Mouse (Mus musculus) neural tube, embryonic 11.5 days (tissue): ENCODE results near the gene Nos1ap. TPM values are rescaled to one million over a fixed set of nuclear protein-coding genes. Genes with fewer than 3 reads are reported as not detected.

Experiments
- ATAC-seq: fragments of 200-750 bp; cut with Nextera tagmentation; 2 replicates; pipeline ENCODE4 v1.8.0; 2017; ENCODE audit warnings: moderate number of reproducible peaks, mild to moderate bottlenecking, moderate TSS enrichment, moderate library complexity; ENCODE audit not compliant: insufficient read depth, low FRiP score, low TSS enrichment
- DNase-seq: peaks from one replicate; pipeline ENCODE4 v3.0.0-alpha.2; 2015; ENCODE audit warnings: low spot score
- H3K27ac ChIP-seq: fragments of 300-500 bp; sonication (generic); 2 replicates; pipeline ENCODE4 v1.5.1; 2014; ENCODE audit warnings: low read depth, mild to moderate bottlenecking, low read length
- H3K27me3 ChIP-seq: fragments of 300-500 bp; sonication (generic); 2 replicates; pipeline ENCODE4 v1.6.1; 2014; ENCODE audit warnings: mild to moderate bottlenecking, low read length, mixed read lengths; ENCODE audit not compliant: control insufficient read depth, insufficient read depth
- H3K36me3 ChIP-seq: fragments of 300-500 bp; sonication (generic); 2 replicates; pipeline ENCODE4 v1.6.1; 2014; ENCODE audit warnings: mild to moderate bottlenecking, low read length, moderate library complexity, mixed read lengths; ENCODE audit not compliant: control insufficient read depth, insufficient read depth
- H3K4me1 ChIP-seq: fragments of 300-500 bp; sonication (generic); 2 replicates; pipeline ENCODE4 v1.6.1; 2014; ENCODE audit warnings: low read length, mixed read lengths; ENCODE audit not compliant: control insufficient read depth, insufficient read depth
- H3K4me2 ChIP-seq: fragments of 300-500 bp; sonication (generic); 2 replicates; pipeline ENCODE4 v1.6.1; 2014; ENCODE audit warnings: low read depth, mild to moderate bottlenecking, moderate library complexity
- H3K4me3 ChIP-seq: fragments of 300-500 bp; sonication (generic); 2 replicates; pipeline ENCODE4 v1.5.1; 2014; ENCODE audit warnings: low read depth, low read length
- H3K9ac ChIP-seq: fragments of 300-500 bp; sonication (generic); 2 replicates; pipeline ENCODE4 v1.6.1; 2014; ENCODE audit warnings: mild to moderate bottlenecking, low read length
- H3K9me3 ChIP-seq: fragments of 300-500 bp; sonication (generic); 2 replicates; pipeline ENCODE4 v1.6.1; 2016; ENCODE audit warnings: low read length; ENCODE audit not compliant: control insufficient read depth
- WGBS: fragments of 180-500 bp; shearing (Covaris S2); extraction: QIAGEN DNeasy Blood & Tissue Kit; methylation state at CpG from one replicate; pipeline ENCODE4 v1.1.7; 2014; 5-methylcytosine and 5-hydroxymethylcytosine counted together
- polyA plus RNA-seq: library from polyadenylated mRNA; unstranded; fragments of >200 nt; fragmentation: Nextera tagmentation; extraction: Ambion mirVana; gene quantifications from 2 replicates; pipeline ENCODE4 v1.2.1, GENCODE M21; 2014

The Nos1ap gene
- polyA plus RNA-seq, 1 experiment from 2014 or later: 8.9 TPM

DNA sequence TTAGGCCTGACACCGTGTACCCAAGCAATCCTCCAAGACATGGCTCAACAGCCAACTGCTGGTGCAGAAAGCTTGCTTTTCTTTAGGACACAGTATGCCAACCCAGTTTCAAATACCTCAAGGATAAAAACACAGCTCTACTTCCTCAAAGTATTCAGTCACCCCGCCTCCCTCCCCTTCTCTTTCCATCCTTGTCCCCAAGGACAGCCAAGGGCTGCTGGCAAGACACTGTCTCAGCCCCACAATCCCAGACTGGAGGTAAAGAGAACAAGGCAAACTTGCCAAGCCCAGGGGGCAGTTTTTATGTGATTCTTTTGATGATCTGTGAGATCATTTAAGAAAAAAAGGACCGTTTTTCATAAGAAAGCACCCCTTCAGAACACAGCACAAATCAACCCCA, 108.6 kb downstream of the Nos1ap start:
- H3K4me3 ChIP-seq: no peak overlapping the region
- H3K36me3 ChIP-seq: no peaks in the 10 kb centered on the region
- no peaks in the 10 kb centered on the region for H3K27me3 ChIP-seq
- DNase-seq (no peak), ATAC-seq (no peak)
- no peaks in the 10 kb centered on the region for H3K9me3 ChIP-seq
- H3K9ac ChIP-seq: no peak overlapping the region
- H3K27ac ChIP-seq: no peak overlapping the region
- H3K4me1 ChIP-seq: peaks cover 26% of the 10 kb centered on the region
- WGBS: 73% methylated on average over 3 of the region's 3 CpGs
- no peak overlapping the region for H3K4me2 ChIP-seq

DNA sequence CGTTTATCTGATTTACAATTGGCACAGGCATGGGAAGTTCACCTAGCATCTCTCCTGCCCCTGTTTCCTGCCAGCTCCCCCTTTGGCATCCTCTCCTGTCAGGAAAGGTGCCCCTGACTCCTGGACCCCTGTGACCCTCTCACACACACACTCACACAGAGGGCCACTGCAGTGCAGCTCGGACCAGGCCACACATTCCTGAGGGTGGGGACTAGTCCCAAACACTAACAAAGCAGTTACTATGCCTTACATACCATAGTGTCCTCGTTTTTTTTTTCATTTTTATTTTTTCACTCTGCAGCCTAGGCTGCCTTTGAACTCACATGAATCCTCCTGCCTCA, 110.2 kb downstream of the Nos1ap start:
- Histone ChIP-seq H3K27ac (no peak overlapping the region), H3K36me3 (no peaks in the 10 kb centered on the region), H3K27me3 (no peaks in the 10 kb centered on the region), H3K4me1 (peaks cover 23% of the 10 kb centered on the region), H3K9me3 (no peaks in the 10 kb centered on the region), H3K4me2 (no peak overlapping the region), H3K4me3 (no peak overlapping the region), H3K9ac (no peak overlapping the region)
- 24% methylated on average over 3 of the region's 3 CpGs for WGBS
- no peak for DNase-seq
- ATAC-seq: no peak

DNA sequence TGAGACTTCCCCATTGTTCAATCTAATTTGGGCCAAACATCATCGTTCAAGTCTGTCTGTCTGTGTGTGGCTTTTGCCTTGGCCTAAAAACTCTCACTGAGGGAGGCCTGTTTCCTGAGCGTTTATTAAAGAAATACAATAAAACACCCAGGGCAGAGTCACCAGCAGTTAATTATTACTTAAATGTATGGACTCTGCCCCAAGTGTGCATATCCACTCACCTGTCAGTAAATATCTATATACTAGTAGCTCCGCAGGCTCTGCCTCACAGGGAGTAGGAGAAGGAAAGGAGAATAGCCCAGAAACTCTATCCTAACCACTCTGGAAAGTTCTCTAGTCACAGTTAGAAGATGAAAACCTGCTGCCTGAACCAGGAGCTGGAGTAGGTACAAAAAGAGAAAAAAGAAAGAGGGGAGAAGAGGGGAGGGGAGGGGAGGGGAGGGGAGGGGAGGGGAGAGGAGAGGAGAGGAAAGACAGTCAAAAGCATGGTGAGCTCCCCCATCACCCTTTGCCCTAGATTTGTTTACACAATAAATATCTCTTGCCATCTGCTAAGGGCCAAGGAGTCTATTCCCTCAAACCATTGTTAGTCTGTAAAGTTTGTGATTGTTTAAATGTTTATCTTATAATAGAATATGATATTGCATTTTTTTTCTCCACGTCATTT, 110.7 kb downstream of the Nos1ap start:
- Histone ChIP-seq H3K9ac (no peak overlapping the region), H3K4me2 (no peak overlapping the region), H3K4me3 (no peak overlapping the region), H3K9me3 (no peaks in the 10 kb centered on the region), H3K4me1 (peaks cover 23% of the 10 kb centered on the region), H3K27ac (no peak overlapping the region), H3K36me3 (no peaks in the 10 kb centered on the region), H3K27me3 (no peaks in the 10 kb centered on the region)
- WGBS: 75% methylated on average over 4 of the region's 4 CpGs
- ATAC-seq (no peak), DNase-seq (no peak)

DNA sequence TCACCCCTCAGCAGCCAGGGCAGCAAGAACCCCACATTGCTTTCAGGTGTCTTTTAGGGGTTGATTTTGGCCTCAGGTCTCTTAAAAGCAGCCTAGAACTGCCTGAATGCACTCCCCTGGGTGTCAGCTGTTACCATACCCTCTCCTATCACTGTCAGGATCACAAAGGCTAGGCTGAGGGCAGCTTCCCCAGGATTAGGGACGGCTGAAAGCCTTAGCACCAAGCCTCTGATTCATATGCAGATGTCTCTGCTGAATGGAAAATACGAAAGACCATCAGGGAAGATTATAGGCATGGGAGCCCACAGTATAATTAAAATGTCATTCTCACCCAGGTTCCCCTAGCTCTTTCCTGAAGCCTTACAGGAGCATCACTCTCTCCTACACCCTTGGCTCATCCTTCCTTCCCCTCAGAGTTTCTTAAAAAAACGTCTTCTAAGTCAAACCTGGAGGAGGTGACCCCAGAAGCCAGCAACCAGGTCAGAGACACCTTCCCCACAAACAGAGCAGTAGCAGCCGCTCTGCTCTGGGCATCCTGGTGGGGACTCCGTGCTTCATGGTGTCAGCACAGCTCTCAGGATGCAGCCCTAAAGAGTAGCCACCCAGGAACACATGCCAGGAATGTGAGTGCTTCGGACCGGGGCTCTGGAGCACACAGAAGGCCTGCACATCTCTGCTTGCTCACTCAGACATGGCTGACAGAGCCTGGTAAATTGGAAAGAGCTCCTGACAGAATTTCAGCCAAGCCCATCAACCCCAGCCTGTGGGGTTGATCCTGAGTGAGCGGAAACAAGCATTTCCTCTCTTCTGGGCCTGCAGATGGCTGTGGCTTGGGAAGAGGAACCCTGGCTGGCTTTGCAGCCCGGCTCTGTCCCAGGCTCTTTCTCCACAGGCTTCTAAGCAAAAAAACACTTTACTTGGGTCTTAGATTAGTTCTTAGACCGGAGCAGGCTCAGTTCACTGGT, 111.7 kb downstream of the Nos1ap start:
- 27% methylated on average over 10 of the region's 10 CpGs for WGBS
- no peak overlapping the region for H3K4me2 ChIP-seq
- no peak overlapping the region for H3K4me3 ChIP-seq
- peaks cover 23% of the 10 kb centered on the region for H3K4me1 ChIP-seq
- H3K9me3 ChIP-seq: no peaks in the 10 kb centered on the region
- DNase-seq: peak; percentile 40
- H3K27ac ChIP-seq: peak overlapping the region; percentile 46
- H3K9ac ChIP-seq: no peak overlapping the region
- no peaks in the 10 kb centered on the region for H3K27me3 ChIP-seq
- no peaks in the 10 kb centered on the region for H3K36me3 ChIP-seq
- ATAC-seq: peak; percentile 70; the same call in 1 of the 2 replicates

DNA sequence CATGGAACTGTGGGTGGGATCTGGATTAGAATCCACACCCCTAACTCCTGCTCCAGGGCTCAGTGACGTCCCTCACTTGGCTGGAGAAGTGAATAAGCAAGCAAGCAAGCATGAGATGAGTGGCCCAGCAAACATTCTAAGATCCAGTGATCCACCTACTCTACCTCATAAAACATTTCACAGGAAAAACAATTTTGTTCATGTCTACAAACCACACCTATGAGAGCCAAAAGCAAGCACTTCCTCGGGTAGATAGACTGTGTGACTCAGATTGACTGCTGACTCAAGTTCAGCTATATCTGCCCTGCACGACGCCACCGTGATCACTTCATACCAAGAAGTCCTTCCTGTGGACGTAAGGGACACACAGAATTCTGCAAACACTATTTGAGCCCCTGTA, 116.2 kb downstream of the Nos1ap start:
- Histone ChIP-seq H3K4me3 (no peak overlapping the region), H3K9me3 (no peaks in the 10 kb centered on the region), H3K4me1 (peaks cover 15% of the 10 kb centered on the region), H3K36me3 (no peaks in the 10 kb centered on the region), H3K4me2 (no peak overlapping the region), H3K27me3 (no peaks in the 10 kb centered on the region), H3K27ac (no peak overlapping the region), H3K9ac (no peak overlapping the region)
- DNase-seq (no peak), ATAC-seq (no peak)
- 83% methylated on average over 6 of the region's 6 CpGs for whole genome bisulfite sequencing

DNA sequence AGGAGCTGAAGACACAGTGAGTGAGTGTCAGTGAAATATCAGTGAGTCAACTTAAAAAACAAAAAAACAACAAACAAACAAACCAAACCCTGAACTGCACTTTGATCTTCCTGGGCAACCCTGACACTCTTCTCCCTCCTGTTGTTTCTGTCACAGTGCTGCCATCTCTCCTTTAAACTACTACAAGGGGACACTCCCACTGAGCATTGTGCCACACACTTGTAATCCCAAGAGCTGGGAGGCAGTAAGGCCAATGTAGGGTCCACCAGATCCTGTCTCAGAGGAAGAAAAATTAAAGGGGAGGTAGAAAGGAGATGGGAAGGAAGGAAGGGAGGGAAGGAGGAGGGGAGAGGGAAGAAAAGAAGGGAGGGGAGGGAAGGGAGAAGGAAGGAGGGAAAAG, 116.8 kb downstream of the Nos1ap start:
- DNase-seq: no peak

DNA sequence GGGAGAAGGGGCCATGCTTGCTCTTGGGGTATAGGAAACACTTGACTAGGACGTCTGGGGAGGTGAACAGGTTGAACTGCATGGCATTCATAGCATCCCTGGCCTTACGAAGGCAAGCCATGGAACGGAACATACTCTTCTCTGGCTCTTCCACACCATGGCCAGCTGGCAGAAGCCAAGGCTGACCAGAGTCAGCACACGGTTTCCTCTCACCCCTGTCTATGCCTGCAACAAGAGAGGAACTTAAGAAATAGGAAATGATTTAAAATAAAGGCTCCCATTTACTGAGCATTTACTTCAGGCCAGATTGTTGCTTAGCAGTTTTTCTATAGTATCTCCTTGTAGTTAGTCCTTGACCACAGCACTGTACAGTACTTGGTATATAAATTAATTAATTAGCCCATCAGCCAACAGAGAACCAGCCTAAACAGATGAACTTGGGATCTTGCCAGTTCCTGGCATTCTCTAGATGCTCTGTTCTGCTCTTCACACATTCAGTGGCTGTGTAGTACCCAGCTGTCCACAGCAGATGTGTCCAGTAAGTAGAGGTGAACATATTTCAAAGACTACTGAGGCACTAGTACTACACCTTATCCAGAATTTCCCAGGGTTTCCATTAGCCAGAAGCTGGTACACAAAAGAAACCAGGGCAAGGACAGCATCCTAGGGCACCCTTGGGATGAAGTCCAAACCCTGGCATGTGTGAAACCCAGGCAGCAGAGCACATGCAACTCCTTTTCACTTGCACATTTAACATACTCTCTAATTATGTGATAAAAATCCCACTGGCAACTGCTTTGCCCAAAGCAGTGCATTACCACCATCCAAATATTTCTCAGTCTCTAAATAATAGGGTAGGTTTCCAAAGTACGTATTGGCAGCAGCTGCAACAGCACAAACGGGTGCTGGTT, 123.3 kb downstream of the Nos1ap start:
- H3K27me3 ChIP-seq: no peaks in the 10 kb centered on the region
- no peak overlapping the region for H3K9ac ChIP-seq
- WGBS: 85% methylated on average over 6 of the region's 6 CpGs
- no peaks in the 10 kb centered on the region for H3K36me3 ChIP-seq
- ATAC-seq (no peak), DNase-seq (no peak)
- no peak overlapping the region for H3K4me3 ChIP-seq
- H3K27ac ChIP-seq: no peak overlapping the region
- no peak overlapping the region for H3K4me2 ChIP-seq
- no peaks in the 10 kb centered on the region for H3K4me1 ChIP-seq
- no peaks in the 10 kb centered on the region for H3K9me3 ChIP-seq

More for the DNA sequence above, 116.8 kb downstream of the Nos1ap start:
- ATAC-seq: no peak
- no peak overlapping the region for H3K4me3 ChIP-seq
- no peak overlapping the region for H3K9ac ChIP-seq
- no peak overlapping the region for H3K27ac ChIP-seq
- H3K4me1 ChIP-seq: peaks cover 9% of the 10 kb centered on the region
- H3K36me3 ChIP-seq: no peaks in the 10 kb centered on the region
- no peaks in the 10 kb centered on the region for H3K27me3 ChIP-seq
- H3K9me3 ChIP-seq: no peaks in the 10 kb centered on the region
- H3K4me2 ChIP-seq: no peak overlapping the region

DNA sequence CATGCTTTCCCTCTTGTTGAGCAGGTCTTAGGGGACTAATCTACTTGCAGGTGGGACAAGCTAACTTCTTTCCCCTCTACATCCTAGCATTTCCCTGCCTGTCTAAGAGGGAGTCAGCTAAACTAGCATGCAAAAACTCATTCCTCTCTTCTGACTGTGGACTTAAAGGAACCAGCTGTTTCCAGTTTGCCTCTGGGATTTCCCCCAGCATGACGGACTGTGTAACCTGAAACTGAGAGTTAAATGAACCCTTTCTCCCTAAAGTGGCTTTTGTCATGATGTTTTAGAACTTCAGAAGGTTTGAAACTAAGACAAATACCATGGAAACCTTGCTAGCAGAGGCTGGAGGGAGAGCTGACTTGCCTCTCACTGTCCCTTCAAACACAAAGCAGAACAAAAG, 127.5 kb downstream of the Nos1ap start:
- ATAC-seq (no peak), DNase-seq (no peak)
- H3K9ac ChIP-seq: no peak overlapping the region
- no peak overlapping the region for H3K27ac ChIP-seq
- H3K4me3 ChIP-seq: no peak overlapping the region
- no peaks in the 10 kb centered on the region for H3K4me1 ChIP-seq
- H3K36me3 ChIP-seq: no peaks in the 10 kb centered on the region
- no peaks in the 10 kb centered on the region for H3K9me3 ChIP-seq
- 43% methylated on average over 1 of the region's 1 CpGs for WGBS
- no peaks in the 10 kb centered on the region for H3K27me3 ChIP-seq
- H3K4me2 ChIP-seq: no peak overlapping the region
